Mouse (Mus musculus) adrenal gland, adult 18-20 months (tissue): ENCODE results near the gene Fsip1. TPM values are rescaled to one million over a fixed set of nuclear protein-coding genes. Genes with fewer than 3 reads are reported as not detected.
"Not testable (repeated sequence)": the region's sequence is repeated elsewhere in the genome, so short reads cannot be mapped to it uniquely, and the experiment has no call there.

Experiments used
- DNase-seq, 2 experiments: peaks; one replicate each; pipeline ENCODE4 v3.0.0; 2021 to 2022; ENCODE audit warnings: low spot score in 2 of 2
- total RNA-seq, 2 experiments: library from RNA; stranded (reverse); gene quantifications; 1 replicate in 1 of 2; 2 replicates in 1 of 2; pipeline ENCODE4 v1.2.3; 2021

Gene Fsip1
- total RNA-seq, 2 experiments from 2014 or later = 0.26 TPM; not detected in 1

DNA sequence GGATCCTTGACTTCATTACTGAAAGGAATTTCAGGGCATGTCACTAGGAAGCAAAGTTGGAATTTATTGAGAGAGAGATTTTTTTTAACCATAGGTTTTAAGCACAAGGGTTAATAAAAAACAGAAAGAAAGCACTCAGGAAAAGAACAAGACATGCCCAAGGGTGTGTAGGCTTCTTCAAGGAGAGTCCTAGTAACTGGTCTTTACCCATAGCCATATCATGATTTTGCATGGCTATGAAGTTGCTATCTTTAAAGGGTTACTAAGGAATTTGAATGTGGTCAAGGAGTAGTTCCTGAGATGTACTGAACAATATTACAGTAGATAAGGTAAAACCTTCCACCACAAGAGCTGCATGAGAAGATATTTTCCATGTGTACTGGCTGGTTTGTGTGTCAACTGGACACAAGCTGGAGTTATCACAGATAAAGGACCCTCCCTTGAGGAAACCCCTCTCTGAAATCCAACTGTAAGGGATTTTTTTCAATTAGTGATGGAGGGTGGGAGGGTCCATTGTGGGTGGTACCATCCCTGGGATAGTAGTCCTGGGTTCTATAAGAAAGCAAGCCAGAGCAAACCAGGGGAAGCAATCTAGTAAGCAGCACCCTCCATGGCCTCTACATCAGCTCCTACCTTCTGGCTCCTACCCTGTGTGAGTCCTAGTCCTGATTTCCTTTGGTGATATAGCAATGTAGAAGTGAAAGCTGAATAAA, 76.7 kb downstream of the Fsip1 start:
- no peak for DNase-seq

DNA sequence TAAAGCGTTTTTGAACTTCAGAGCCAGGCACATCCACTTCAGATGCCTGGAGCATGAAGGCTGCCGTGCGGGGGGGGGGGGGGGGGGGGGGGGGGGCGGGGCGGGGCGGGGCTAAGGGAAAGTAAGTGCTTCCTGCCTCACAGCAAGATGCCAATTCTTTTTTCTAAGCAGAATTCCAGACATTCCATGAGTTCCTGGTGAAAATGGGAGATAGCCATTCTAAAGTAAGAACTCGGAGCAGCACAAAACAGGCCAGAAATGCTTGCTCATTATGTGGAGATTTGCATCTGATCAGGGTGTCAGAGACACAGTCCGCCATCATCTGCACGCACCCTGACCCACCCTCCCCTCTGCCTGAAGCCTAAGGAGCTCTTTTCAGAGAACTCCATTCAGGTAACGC, 77.3 kb downstream of the Fsip1 start:
- no peak for DNase-seq

DNA sequence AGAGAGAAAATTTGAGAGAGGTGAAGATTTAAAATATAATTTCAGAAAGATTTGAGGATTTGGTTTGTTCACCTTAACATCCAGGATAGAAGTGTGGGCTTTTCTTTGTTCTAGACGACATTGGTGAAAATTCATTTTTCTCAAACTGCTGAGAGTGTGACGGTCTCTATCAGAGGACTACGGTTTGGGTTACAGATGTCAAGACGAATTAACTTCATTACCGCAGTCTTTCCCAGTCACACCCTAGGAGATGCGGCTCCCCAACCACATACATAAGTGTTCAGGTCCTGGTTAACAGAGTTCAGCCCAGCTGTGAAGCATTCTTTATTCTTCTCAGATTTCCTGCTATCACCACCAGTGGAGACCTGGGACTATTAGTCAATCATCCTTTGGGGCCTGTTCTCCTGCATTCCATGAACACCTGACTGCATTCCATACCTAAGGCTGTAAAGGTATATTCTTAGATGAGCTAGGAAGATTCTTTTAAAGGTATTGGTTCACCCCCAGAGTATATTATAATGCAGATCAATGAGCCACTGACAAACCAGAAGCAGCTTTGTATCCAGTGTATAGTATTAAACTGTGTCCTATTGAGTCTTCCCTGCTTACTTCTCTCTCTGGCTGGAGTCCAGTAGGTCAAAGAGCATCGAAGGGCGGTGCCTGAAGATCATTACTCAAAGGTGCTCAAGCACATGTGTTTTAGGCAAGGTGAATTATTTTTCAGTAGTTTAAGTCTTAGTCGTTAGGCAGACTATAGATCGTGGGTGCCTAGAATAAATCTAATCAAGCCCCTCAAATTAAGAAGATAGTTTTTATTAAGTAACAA, 82.0 kb downstream of the Fsip1 start:
- no peak for DNase-seq

DNA sequence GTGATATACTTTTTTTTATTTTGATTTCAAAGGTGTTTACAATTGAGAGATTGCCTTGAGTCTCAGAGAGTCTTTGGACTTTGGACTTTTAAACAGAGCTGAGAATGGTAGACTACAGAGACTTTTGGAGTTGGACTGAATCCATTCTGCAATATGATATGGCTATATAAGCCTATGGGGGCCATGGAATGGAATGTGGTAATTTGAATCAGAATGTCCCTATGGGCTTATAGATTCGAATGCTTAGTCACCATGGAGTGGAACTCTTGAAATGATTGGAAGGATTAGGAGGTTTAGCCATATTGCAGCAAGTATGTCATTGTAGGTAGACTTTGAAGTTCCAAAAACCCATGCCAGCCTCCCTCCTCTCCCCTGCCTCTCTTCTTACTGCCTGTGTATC, 88.5 kb downstream of the Fsip1 start:
- DNase-seq = no peak

DNA sequence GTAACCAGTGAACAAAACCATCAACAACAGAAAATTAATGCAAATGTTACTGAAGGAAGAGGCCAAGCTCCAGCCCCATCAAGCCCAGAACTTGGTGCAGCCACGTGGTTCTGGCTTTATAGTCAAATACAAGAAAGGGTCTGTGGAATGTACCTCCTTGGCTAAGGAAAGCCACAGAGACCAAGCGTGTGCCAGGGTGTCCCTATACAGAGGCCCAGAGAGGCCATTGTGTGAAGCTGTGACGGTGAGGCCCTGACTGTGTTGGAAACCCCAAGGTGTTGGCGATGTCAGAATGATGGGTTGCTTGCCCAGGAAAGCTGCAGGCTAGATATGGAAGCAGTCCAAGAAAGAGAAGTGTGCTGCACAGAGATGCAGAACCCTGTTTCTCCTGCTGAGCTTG, 89.0 kb downstream of the Fsip1 start:
- DNase-seq = no peak

DNA sequence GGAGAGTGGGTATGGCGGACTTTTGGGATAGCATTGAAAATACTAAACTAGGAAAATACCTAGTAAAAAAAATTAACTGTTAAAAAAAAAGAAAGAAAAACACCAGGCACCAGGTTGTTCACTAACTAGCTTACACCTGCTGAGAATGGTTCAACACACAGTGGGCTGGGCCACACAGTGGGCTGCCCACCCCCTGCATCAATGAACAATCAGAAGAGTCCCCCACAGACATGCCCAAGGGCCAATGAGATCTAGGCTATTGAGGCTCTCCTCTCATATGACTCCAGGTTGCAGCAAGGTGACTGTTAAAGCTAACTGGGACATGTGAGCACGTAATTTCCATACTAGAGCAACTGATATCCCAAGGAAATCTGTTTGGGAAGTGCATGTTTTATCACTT, 91.1 kb downstream of the Fsip1 start:
- DNase-seq = no peak

DNA sequence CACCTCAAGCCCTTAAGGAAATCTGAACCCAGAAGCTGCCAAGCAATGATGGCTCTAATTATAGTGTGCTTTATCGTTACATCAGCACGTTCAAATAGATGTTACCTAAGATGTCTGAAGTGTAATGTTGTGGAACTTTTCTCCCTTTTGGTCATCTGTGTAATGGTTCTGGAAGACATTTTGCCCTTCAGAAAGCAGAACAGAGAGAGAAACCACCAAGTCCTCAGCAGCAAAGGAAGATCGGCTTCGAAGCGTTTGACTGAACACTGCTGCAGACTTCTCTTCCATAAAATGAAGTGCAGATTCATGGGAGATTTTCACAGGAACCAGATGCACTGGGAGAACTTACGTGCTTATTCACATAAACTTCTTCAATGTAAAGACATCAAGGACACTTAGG, 92.6 kb downstream of the Fsip1 start:
- no peak for DNase-seq

DNA sequence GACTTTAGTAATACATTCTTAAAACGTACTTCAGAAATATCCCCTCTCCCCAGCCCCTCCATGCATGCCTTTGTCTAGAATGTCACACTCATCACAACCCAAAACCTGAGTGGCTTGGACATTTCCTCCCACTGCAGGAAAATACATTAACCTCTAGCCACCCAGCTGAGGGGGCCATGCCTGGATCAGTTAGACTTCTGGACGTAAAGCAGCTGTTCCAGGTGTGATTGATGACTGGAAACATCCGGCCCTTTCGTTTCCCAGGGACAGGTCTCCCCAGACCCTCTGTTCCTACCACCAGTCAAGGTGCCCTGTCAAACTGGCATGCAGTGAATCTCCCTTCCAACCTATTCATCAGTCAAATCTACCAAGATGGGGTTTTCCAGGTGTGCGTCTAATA, 94.3 kb downstream of the Fsip1 start:
- DNase-seq = no peak

DNA sequence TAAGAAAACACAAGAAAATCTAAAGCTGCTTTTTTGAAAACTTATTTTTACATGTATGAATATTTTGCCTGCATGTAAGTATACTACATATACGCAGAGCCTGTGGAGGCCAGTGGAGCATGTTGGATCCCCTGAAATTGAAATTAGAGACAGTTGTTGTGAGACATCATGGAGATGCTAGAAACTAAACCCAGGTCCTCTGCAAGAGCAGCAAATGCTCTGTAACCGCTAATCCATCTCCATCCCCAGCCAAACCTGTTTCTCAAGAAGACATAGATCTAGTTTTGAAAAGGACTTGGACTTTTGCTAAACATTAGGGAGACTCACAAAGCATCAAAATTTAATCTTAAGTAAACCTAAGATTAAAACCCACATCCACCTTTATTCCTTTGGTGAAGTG, 95.8 kb downstream of the Fsip1 start:
- no peak for DNase-seq

DNA sequence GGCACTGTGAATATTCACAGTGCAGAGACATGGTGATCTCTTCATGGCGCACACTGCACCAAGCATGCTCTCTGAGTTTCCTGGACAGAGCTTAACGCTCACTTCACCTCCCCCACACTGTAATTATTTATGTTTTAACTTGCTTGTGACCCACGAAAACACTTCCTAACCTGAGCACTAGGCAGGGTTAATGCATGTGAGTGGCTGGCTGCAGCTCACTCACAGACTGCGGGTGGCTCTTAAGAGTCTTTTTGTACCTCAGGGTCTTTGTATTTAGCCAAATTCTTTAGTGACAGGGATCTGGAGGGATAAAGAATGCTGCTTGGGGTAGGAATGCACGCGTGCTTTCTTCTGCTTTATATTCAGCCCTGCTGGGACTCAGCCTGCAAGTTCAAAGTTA, 96.2 kb downstream of the Fsip1 start:
- DNase-seq = no peak

DNA sequence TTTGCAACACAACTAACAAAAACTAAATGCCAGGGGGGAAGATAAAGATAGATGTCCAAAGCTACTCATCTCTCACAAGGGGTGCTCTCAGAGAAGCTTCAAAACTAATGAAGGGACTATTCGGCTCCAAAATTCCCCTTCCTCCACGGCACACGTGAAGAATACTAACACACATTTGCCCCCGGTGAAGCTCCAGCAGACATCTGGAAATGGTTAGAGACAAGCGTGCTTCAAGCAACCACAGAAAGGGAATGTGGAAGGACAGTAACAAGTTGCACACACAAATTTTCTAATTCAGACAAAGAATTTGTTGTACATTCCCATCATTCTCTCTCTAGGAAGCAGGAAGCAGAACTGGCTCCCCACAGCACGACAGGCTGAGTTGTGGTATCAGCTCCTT, 97.6 kb downstream of the Fsip1 start:
- DNase-seq = no peak

DNA sequence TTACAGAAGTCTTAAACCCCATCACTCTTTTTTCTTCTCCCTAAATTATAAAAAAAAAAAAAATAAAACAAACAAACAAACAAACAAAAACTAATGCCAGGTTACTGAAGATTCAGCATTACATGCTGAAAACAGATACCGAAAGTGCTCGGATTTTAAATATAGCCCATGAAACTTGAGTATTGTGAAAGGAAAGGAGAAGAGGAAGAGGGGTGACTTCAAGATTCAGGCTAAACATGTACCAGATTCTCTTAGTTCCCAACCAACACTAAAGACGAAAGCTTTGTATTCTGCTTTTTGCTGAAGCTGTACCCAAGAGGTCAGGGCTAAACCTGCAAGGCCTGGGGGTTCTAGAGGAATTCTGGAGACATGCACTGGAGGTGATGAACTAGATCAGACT, 98.7 kb downstream of the Fsip1 start:
- no peak for DNase-seq

DNA sequence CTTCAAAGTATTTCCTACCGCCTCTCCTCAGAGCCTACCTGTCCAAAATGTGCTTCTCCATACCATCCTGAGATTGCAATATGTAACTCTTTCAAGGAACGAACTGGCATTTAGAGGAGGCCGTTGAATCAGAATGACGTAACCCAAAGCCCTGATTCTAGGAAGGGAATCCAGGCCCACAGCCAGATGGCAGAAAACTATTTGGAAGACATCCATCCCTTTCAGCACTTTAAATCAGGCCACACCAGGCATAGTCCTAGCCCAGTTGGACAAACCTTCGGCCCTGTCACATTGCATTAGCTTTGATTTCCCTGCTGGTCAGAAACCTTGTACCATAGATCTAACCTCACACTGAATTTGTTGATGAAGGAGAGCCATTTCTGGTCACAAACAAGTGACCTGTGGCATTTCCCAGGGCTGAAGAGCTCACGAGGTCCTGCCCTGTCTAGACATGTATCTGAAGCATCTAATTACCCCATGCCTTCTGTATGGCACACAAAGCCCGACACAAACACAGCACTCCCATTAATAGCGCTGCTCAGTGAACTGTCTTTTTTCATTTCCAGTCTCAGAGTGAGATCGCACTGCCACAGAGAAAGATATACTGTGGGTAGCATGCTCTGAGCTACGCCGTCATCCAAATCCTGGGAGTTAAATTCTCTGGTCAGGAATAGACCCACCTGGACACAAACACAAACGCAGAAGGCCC, 106.8 kb downstream of the Fsip1 start:
- peak; percentile 25 to 43 for DNase-seq

DNA sequence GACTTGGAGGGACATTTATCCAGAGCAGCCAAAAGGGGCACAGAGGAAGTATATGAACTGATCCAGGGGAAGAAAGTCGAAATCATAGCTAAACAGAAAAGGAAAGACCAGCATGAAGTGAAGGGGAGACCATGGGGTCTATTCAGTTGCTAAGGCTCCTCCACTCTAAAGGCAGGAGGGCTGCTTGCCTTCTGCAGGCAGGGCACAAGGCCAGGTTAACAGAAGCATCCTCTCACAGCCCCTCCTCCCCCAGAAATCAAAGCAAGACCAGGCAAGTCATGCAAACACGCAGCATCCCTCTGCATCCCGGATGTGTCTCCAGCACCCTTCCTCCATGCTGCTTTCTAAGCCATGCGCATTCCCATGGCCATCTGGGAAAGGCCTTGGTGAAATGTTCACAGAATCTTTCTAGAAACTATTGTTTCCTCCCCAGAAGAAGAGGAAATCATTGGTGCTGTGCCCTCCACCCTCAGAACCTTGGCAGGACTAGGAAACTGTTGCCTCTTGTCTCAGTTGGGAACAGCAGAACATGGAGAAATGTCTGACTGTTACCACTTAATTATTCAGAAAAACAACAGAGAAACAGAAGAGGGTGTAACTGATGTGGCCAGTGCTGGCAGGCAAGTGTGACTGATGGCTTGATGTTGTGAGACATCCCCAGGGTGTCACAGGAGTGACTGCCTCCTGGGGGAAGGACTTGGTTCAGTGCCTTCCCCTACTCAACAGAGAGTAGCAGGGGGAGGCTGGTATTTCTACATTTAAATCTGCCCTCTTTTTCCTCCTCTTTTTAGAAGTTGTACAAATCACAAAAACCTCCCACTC, 108.2 kb downstream of the Fsip1 start:
- no peak for DNase-seq

DNA sequence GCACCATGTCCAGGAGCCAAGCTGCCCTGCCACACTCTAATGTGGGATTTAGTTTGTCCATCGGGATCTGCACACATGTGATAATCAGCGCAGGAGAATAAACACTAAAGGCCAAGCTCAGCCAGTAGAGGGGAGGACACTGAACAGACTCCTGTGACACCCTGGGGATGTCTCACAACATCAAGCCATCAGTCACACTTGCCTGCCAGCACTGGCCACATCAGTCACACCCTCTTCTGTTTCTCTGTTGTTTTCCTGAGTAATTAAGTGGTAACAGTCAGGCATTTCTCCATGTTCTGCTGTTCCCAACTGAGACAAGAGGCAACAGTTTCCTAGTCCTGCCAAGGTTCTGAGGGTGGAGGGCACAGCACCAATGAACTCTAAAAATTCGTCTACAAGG, 109.0 kb downstream of the Fsip1 start:
- not testable (repeated sequence) for DNase-seq

DNA sequence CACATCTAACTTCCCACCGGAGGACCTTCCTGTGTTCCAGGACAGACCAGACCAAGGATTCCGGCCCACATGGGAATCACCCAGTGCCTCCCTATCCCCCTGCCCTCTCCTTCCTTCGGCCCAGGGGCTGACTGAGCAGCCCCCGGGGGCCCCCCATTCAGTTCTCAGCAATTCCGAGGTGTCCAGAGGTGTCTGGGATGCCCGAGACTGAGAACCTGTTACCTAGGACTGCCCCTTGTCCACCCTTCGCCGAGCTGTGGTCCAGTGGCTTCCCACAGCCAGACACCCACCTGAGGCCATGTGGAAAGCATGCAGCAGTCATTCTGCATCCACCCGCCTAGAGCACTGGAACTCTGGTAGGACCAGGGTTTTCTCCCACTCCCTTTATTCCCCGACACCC, 115.1 kb downstream of the Fsip1 start:
- DNase-seq = no peak

DNA sequence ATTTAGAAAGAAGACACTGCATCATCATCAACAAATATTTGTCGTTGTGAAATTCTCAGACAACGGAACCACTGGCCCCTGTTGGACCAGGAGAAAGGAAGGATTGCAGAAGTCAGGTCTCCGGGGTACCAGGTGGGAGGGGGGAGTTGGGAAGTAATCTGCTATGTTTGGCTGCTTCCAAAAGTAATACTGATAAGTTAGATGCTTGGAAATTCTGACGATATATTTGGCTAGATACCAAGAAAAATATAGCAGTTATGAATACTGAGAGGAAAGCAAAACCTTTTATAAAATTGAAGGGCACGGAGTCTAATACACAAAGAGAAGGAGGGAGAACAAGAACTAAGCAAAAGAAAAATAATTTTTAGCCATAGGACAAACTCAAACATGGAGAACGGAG, 117.5 kb downstream of the Fsip1 start:
- no peak for DNase-seq

DNA sequence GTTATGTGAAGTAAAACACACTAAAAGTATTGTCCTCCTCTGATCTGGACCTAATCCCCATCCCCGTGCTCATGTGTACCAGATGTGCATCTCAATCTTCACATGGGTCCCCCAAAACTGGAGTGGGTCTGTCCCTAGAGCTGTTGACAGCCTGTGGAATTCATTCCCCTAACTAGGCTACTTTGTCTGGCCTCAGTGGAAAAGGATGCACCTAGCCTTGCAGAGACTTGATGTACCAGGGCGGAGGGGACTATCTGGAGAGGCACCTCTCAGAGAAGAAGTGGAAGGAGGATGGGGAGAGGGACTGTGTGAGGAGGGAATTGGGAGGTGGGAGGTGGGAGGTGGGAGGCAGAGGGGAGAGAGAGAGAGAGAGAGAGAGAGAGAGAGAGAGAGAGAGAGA, 119.0 kb downstream of the Fsip1 start:
- DNase-seq = no peak

DNA sequence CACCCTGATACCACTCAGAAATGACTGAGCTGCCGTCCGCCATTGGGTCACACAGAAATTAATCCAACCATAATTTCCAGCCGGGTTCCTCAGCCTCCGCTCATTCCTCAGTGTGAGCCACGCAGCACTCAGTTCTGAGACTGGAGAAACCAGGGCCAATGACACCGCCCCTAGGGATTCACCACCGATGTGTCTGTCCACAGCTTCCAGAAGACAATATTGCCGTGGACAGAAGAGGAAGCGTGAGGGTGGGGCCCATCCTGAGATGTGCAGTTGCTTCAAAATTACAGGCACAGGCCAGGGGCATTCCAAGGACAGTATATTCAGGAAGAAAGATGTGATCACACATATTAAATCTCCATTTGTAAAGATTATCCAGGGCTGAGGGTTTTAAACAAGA, 119.7 kb downstream of the Fsip1 start:
- no peak for DNase-seq

DNA sequence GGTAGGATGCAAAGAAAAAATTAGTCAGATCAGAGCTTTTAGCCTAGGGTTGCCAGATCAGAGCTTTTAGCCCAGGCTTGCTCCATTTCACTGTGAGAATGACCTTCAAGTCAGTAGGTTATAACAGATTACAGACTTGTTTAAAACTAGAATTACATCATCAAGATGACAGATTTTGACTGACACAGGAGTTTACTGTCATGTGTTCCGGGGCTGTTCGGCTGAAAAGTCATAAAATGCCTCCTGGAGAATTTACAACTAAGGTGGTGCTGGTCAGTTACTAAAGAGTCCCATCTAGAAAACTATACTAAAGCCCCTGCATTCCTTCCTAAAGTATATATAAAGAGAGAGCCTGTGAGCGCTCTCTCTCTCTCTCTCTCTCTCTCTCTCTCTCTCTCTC, 128.5 kb downstream of the Fsip1 start:
- no peak for DNase-seq
